Mouse (Mus musculus): ENCODE results near the gene Setdb1.

The Setdb1 gene

DNA sequence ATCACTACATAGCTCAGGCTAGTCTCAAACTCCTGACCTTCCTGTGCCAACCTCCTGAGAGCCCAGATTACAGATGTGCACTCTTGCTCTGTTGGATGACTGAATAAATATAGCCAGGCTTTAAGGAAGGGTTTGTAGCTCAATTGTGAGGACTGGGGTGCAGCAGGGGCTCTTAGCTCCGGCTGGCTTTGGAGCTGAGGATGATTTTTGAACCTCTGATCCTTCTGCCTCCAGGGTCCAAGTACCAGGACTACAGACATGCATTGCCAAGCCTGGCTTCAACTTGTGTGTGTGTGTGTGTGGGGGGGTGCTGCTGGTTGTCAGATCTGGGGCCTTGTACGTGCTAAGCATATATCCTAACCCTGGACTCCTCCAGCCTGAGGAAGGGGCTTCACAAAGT, 64.1 kb downstream of the Setdb1 start:
- DNase-seq (ENCODE audit: low read depth, low spot score), result no peak

DNA sequence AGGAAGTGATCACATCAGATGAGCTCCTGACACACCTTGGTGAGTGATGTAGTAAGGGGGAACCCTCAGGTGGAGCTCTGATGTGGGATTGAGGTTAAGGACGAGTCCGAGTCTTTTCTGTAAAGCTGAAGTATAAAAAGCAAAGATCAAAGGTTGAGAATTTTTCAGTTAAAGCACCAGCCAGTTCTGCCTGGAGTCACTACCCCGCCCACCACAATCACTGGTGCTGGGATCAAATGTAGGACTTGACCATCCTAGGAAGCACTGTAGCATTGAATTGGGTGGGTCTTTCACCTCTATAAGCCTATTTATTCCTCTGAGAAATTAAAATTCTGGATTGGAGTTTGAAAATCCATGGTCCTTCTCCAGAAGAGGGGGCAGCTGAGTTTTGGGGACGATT, 66.0 kb downstream of the Setdb1 start:
- no peak for DNase-seq (ENCODE audit: low read depth, low spot score)

DNA sequence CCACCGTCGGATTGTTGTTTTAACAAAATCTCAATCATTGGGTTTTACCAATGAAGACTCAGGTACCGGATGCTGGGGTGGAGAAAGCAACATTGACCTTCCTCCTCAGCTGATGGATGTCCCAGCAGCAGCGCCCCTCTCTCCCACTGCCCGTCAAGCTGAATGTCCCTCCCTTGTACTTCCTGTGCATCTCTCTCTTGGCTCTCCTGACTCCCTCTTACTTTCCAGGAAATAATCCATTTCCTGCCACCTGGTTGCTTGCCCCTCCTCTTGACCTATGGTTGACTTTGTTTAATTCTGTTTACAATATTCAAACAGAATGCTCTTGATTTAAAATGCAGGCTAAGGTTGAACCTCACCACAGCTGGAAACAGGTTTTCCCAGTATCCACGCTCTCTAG, 66.8 kb downstream of the Setdb1 start:
- no peak for DNase-seq (ENCODE audit: low read depth, low spot score)

- no peak for DNase-seq (ENCODE audit: low read depth, low spot score)
Measured at GRCm38 (mm10) chr3:95289419-95289818, 67.6 kb downstream of the Setdb1 start.

GRCm38 (mm10) chr3:95287541-95287940, 69.5 kb downstream of the Setdb1 start:
- no peak for DNase-seq (ENCODE audit: low read depth, low spot score)

DNA sequence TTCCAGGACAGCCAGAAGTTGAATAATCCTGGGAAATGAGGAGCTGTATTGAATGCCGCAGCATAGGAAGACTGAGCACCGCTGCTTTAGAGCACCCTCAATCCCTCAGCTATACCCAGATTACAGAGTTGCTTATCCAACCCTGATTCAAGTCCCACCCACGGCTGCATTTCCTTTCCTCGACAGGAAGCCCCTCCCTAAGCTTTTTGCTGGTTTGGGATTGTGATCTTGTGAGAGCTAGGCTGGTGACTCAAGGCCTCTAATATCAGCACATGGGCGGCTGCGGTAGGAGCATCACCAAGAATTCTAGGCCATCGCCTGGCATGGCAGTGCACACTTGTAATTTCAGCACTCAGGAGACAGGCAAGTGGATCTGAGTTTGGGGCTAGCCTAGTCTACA, 70.5 kb downstream of the Setdb1 start:
- no peak for DNase-seq (ENCODE audit: low read depth, low spot score)

GRCm38 (mm10) chr3:95286011-95286410, 71.0 kb downstream of the Setdb1 start:
- DNase-seq (ENCODE audit: low read depth, low spot score), result no peak

- DNase-seq (ENCODE audit: low read depth, low spot score), result no peak
Measured at GRCm38 (mm10) chr3:95285390-95285789, 71.6 kb downstream of the Setdb1 start.

- DNase-seq (ENCODE audit: low read depth, low spot score), result no peak
Measured at GRCm38 (mm10) chr3:95284501-95285281, 72.3 kb downstream of the Setdb1 start.

DNA sequence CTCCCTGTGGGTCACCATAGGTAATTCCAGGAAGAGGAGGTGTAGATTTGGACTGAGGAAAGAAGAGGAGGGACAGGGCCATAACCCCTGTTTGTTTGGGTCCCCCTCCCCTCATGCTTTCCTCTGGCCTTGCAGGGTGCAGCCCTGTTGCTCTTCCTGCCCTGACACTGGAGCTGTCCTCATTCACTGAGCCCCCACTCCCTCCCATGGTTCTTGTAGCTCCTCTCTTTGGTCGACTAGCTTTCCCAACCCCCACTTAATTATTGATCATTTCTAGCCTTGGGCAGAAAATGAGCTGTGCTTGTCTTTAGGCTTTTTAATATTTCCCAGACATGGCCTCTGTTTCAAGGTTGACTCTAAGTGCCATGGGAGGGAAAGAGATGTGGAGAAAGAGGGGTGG, 72.9 kb downstream of the Setdb1 start:
- DNase-seq (ENCODE audit: low read depth, low spot score), result no peak

DNA sequence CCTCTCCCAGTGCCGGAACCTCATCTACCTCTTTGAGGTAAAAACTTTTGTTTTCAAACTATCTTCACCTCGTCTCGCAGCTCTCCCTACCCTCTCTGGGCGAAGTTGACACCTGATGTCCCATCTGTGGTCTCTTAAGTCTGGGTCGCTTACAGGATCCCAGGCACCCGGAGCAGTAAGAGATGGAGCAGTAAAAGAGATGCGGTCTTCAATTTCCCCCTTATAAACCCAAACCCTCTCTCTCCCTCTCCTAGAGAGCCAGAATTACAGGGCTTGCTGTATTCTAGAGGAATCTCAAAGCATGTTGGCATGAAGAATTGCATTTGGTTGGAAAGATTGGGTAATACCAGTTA, 73.4 kb downstream of the Setdb1 start:
- no peak for DNase-seq (ENCODE audit: low read depth, low spot score)

DNA sequence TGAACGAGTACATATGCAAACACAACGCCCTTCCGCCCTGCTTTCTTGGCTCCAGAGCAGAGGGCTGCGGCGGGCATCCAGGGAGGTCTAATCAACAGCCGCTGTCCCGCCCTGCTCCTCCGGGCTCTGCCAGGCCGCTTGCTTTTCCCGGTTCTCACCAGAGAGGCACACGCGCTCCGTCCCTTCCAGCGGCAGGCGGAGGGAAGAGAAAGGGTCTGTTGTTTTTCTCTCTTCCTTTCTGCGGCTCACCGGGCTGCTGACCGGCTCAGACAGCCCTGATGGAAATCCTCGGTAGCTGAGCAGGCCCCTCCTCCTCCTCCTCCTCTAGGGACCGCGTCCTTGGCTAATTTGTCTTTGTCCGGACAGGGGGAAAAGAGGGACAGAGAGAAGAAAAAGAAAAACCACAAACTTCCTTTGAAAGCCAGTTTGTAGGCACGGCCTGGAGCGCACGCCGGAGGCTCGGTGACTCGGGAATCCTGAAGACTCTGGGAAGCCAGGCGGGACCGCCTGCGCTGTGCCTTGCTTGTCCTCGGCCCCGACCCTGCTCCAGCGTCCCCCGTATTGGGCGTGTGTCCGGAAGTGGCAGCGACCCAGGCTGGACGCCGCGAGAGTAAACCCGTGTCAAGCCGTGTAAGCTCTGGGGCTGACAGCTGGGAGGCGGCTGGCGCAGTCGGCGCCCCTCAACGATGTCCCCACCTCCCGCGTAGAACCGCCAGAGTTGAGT, 74.0 kb downstream of the Setdb1 start:
- peak; percentile 83 for DNase-seq (ENCODE audit: low read depth, low spot score)

DNA sequence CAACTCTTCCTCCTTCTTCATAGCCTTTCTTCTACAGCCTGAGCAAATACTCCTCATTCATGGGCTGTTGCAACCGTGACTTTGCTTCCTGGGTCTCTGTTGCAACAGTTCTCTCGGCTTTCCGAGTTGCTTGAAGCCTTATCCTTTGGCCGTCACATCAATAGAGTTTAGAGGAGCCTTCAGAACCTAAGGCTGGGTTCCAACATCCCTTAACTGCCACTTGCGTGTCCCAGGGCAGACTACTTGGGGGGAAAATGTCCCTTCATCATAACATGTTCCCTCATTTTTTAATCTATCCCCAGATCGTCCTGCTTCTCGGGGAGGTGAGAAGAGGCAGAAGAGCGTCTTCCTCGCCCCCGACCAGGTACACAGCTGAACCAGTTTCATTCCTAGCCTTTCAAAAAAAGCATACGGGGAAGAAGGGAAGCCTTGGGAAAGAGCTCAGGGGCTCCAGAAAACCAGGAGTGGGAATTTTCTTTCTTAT, 74.6 kb downstream of the Setdb1 start:
- DNase-seq (ENCODE audit: low read depth, low spot score), result peak; percentile 19

DNA sequence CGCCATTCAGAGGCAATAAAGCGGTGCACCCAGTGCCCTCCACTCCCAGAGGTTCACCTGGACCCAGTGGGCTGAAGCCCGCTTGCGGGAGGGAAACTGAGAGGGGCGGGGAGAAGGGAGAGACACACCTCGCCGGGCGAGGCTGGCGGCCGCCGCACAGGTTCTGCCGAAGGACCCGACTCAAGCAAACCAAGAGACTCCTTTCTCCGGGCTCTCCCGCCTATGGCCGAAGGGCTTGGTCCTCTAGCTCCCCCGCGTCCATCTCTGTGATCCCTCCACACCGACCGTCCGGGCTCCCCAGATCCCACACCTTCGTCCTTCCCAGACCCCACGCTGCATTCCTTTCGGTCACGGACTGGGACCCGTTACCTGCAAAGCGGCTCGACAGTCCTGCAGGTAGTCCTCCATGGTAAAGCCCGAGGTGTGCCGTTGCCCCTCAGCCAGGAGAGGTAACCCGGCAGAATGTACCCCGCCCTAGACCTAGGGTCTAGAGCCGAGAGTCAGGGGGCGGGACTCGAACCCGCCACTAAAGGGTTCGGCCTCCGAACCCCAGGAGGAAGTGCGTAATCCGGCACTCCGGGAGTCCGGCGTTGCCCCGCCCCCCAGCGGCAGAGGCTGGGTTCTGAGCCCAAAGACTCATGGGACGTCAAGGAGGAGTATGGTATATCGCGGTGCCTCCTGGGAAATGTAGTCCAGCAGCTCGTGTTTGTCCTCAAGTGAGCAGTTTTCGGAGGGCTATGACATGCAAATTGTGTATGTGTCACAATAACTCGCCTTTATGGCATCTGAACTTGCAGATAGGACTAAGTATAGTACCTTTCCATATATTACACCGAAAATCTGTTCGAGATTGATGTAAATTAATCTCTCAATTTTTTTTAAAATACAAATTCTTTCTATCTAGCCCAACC, 75.5 kb downstream of the Setdb1 start, which contains the start of the genes Mindy1 and Prune1:
Mindy1 (plus strand) TSS at position 130 of the 911 bp plus-strand sequence.
Prune1 (minus strand) TSS at position 861 of the 911 bp plus-strand sequence.
- DNase-seq (ENCODE audit: low read depth, low spot score), result peak; percentile 99

DNA sequence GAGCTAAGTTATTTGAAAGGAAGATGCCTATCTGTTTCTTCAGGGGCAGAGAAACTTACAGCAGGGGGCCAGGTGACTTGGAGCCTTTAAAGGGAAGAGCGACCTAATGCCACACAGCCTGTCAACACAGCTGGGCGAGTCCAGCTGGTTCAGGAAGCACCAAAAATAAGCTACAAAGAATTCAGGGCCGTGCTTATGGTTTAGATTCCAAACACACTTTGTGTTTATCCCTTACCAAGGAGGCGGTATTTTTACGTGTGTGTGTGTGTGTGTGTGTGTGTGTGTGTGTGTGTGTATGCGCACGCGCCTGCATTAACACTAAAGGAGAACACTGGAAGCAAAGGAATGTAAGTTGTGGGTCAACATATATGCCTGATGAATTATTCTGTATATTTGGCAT, 76.3 kb downstream of the Setdb1 start:
- peak; percentile 16 for DNase-seq (ENCODE audit: low read depth, low spot score)

GRCm38 (mm10) chr3:95277149-95277551, 79.9 kb downstream of the Setdb1 start:
- no peak for DNase-seq (ENCODE audit: low read depth, low spot score)

DNA sequence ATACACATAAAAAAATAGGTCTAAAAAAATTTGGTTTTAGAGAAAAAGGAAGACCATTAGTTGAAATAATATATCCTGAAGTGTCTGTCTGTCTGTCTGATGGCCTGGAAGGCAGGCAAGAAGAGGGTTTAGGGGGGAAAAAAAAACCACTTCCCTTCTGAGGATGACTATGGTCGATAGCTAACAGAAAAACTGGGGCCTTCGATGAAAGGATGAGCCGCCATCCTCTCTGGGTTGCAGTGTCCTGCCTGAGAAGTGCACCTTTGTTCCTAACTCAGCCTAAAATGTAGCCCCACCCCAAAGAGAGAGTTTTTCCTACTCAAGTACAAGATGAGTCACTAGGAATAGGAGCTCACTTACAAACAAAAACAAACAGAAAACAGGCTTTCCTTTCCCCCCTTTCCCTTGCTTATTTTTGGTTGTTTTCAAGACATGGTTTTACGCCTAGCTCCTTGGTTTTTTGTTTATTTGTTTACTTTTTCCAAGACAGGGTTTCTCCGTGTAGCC, 80.5 kb downstream of the Setdb1 start:
- no peak for DNase-seq (ENCODE audit: low read depth, low spot score)

GRCm38 (mm10) chr3:95275161-95275560, 81.8 kb downstream of the Setdb1 start:
- DNase-seq (ENCODE audit: low read depth, low spot score), result no peak

- no peak for DNase-seq (ENCODE audit: low read depth, low spot score)
Measured at GRCm38 (mm10) chr3:95274453-95274852, 82.5 kb downstream of the Setdb1 start.

All from mesoderm, embryonic 11.5 days (tissue).